Mouse (Mus musculus): Measurements from ENCODE around the gene Vps18. TPM values are rescaled to one million over a fixed set of nuclear protein-coding genes. Genes with fewer than 3 reads are reported as not detected.

Gene Vps18
- polyA plus RNA-seq, 1 experiment from 2014 or later, result 13.4 TPM

- ATAC-seq (replicated peaks; ENCODE audit: low FRiP score, low read depth) (no peak), DNase-seq (ENCODE audit: low spot score) (peak; percentile 21)
- Histone ChIP-seq H3K9me3 (replicated peaks; ENCODE audit: low read length) (no peaks in the 10 kb centered on the region), H3K27me3 (ENCODE audit: insufficient read depth, low read length) (peaks cover 38% of the 10 kb centered on the region), H3K4me3 (replicated peaks; ENCODE audit: low read depth, low read length) (peak overlapping the region; percentile 20), H3K27ac (no peak overlapping the region), H3K4me2 (ENCODE audit: low read length) (peak overlapping the region; percentile 43), H3K9ac (ENCODE audit: low read depth, low read length) (no peak overlapping the region), H3K36me3 (ENCODE audit: insufficient read depth, low read length) (no peaks in the 10 kb centered on the region), H3K4me1 (replicated peaks; ENCODE audit: insufficient read depth, low read length) (peaks cover 40% of the 10 kb centered on the region)
- TF ChIP-seq CTCF (IDR thresholded peaks at IDR 0.05; ENCODE audit: low read depth), result no peak
- WGBS, result 8% methylated on average over 46 of the region's 48 CpGs
These were observed 33.4 kb downstream of the Vps18 start for GRCm38 (mm10) chr2:119321771-119322586.

- ATAC-seq (replicated peaks; ENCODE audit: low FRiP score, low read depth) (no peak), DNase-seq (ENCODE audit: low spot score) (peak; percentile 44)
- H3K4me3 ChIP-seq (replicated peaks; ENCODE audit: low read depth, low read length), result peak overlapping the region; percentile 20
- WGBS, result 15% methylated on average over 37 of the region's 39 CpGs
- H3K4me1 ChIP-seq (replicated peaks; ENCODE audit: insufficient read depth, low read length), result peaks cover 41% of the 10 kb centered on the region
- H3K36me3 ChIP-seq (ENCODE audit: insufficient read depth, low read length), result no peaks in the 10 kb centered on the region
- peak overlapping the region; percentile 43 for H3K4me2 ChIP-seq (ENCODE audit: low read length)
- no peak for TF ChIP-seq CTCF (IDR thresholded peaks at IDR 0.05; ENCODE audit: low read depth)
- H3K27ac ChIP-seq, result no peak overlapping the region
- no peaks in the 10 kb centered on the region for H3K9me3 ChIP-seq (replicated peaks; ENCODE audit: low read length)
- peaks cover 38% of the 10 kb centered on the region for H3K27me3 ChIP-seq (ENCODE audit: insufficient read depth, low read length)
- no peak overlapping the region for H3K9ac ChIP-seq (ENCODE audit: low read depth, low read length)
These were observed 34.2 kb downstream of the Vps18 start for GRCm38 (mm10) chr2:119322587-119323300.

GRCm38 (mm10) chr2:119323866-119324575, 35.5 kb downstream of the Vps18 start:
- peak overlapping the region; percentile 91 for H3K4me2 ChIP-seq (ENCODE audit: low read length)
- ATAC-seq (replicated peaks; ENCODE audit: low FRiP score, low read depth) (no peak), DNase-seq (ENCODE audit: low spot score) (no peak)
- H3K4me3 ChIP-seq (replicated peaks; ENCODE audit: low read depth, low read length), result peak overlapping the region; percentile 61; the same call in 1 of the 2 replicates
- WGBS, result 12% methylated on average over 32 of the region's 32 CpGs
- no peaks in the 10 kb centered on the region for H3K36me3 ChIP-seq (ENCODE audit: insufficient read depth, low read length)
- H3K27me3 ChIP-seq (ENCODE audit: insufficient read depth, low read length), result peaks cover 47% of the 10 kb centered on the region
- peaks cover 37% of the 10 kb centered on the region for H3K4me1 ChIP-seq (replicated peaks; ENCODE audit: insufficient read depth, low read length)
- no peak overlapping the region for H3K27ac ChIP-seq
- TF ChIP-seq CTCF (IDR thresholded peaks at IDR 0.05; ENCODE audit: low read depth), result no peak
- H3K9me3 ChIP-seq (replicated peaks; ENCODE audit: low read length), result no peaks in the 10 kb centered on the region
- H3K9ac ChIP-seq (ENCODE audit: low read depth, low read length), result no peak overlapping the region

DNA sequence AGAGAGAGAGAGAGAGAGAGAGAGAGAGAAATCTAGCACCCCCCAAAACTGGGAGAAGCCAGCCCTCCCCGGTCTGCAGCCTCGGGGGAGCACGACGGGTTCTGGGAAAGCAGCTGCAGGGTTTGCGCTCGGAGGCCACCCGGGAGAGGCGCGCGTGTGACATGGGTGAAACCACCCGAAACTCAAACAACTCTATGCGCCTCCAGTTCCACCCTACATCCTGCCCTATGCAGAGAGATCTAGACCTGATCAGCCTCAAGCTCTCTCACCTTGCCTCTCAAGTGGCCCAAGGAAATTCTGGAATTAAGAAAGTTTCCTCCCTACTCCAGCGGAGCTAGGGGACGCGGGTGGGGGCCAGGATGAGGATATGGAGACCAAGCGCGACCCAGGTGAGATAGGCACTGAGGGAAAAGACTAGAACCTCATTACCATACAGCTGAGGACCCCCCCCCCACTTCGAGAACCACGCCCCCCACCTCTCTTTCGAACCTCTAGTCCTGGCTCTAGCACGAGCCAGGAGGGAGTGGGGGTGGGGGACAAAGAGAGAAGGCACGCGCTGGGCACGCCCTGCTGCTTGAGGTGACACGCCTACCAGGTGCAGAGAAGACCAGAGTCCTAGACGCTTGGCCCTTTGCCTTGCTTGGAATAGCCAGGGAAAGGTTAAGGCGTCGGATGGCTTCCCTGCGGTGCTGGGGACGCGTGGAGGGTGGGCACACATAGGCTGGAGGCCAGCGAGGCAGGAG, 36.2 kb downstream of the Vps18 start:
- Histone ChIP-seq H3K27me3 (ENCODE audit: insufficient read depth, low read length) (peaks cover 47% of the 10 kb centered on the region), H3K27ac (no peak overlapping the region)
- WGBS, result 1% methylated on average over 32 of the region's 32 CpGs

GRCm38 (mm10) chr2:119325568-119326143, 37.1 kb downstream of the Vps18 start, which contains the start of gene Dll4:
Dll4 (plus strand) TSS chr2:119325784.
- H3K27me3 ChIP-seq (ENCODE audit: insufficient read depth, low read length), result peaks cover 47% of the 10 kb centered on the region
- ATAC-seq (replicated peaks; ENCODE audit: low FRiP score, low read depth), result peak; percentile 62

More for the DNA sequence above, 36.2 kb downstream of the Vps18 start:
- no peak for DNase-seq (ENCODE audit: low spot score)
- Histone ChIP-seq H3K9ac (ENCODE audit: low read depth, low read length) (0 out of 2 replicates have a peak overlapping the region, but pooled peaks have one; percentile 9), H3K4me2 (ENCODE audit: low read length) (peak overlapping the region; percentile 91), H3K4me3 (replicated peaks; ENCODE audit: low read depth, low read length) (peak overlapping the region; percentile 61), H3K9me3 (replicated peaks; ENCODE audit: low read length) (no peaks in the 10 kb centered on the region), H3K36me3 (ENCODE audit: insufficient read depth, low read length) (no peaks in the 10 kb centered on the region), H3K4me1 (replicated peaks; ENCODE audit: insufficient read depth, low read length) (peaks cover 37% of the 10 kb centered on the region)
- peak; percentile 19 for ATAC-seq (replicated peaks; ENCODE audit: low FRiP score, low read depth)
- no peak for TF ChIP-seq CTCF (IDR thresholded peaks at IDR 0.05; ENCODE audit: low read depth)

More at GRCm38 (mm10) chr2:119325568-119326143, 37.1 kb downstream of the Vps18 start, which contains the start of gene Dll4:
- H3K4me1 ChIP-seq (replicated peaks; ENCODE audit: insufficient read depth, low read length), result peaks cover 37% of the 10 kb centered on the region
- H3K9ac ChIP-seq (ENCODE audit: low read depth, low read length), result peak within 1 kb of the TSS; percentile 64
- H3K9me3 ChIP-seq (replicated peaks; ENCODE audit: low read length), result no peaks in the 10 kb centered on the region
- under 1% methylated on average over 31 of the region's 33 CpGs for WGBS
- peak within 1 kb of the TSS; percentile 91 for H3K4me2 ChIP-seq (ENCODE audit: low read length)
- DNase-seq (ENCODE audit: low spot score), result peak; percentile 68
- no peaks in the 10 kb centered on the region for H3K36me3 ChIP-seq (ENCODE audit: insufficient read depth, low read length)
- peak; percentile 28; the same call in 1 of the 2 replicates for TF ChIP-seq CTCF (IDR thresholded peaks at IDR 0.05; ENCODE audit: low read depth)
- peak within 1 kb of the TSS; percentile 37 for H3K27ac ChIP-seq
- peak within 1 kb of the TSS; percentile 61 for H3K4me3 ChIP-seq (replicated peaks; ENCODE audit: low read depth, low read length)

Data from kidney, postnatal 0 days (tissue).